Comparison of ENCODE assay signal across 11 mouse cellular contexts in the genomic region with DNA sequence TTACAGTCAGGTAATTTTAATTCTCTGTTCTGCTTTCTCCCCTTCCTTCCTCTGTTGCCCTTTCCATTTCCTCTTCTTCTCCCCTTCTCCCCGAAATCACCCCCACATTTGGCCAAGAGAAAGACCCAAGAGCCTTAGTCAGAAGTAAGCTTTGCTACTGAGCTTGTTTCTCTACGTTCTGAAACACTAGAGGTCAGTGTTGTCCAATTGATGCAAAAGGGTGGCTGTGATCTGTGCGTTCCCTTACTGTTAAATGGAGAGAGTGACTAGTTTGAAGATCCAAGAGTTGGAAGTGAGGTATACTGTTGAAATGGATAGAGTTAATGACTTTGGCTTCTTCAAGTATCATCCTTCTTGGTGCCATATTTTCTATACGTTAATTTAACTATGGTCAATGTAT. TPM values are rescaled to one million over a fixed set of nuclear protein-coding genes. Genes with fewer than 3 reads are reported as not detected.
DNase-seq lines count a peak whose midpoint lies in the region; ATAC-seq lines count a peak whose summit lies in the region.
"Had no signal": no experiment of that assay in that cellular context is flagged by ENCODE, and none has a peak within 500 bp of the region (broad histone marks: within the 10 kb centered on the region; RNA-seq: fewer than 3 reads in every experiment).

No protein-coding gene starts in this region.

- H3K9me3 ChIP-seq in neural tube, embryonic 13.5 days = no peaks in the 10 kb centered on the region
- no peaks in the 10 kb centered on the region for H3K9me3 ChIP-seq in heart, embryonic 11.5 days (replicated peaks; ENCODE audit: control insufficient read depth, low read length)
- H3K9me3 ChIP-seq: liver, embryonic 15.5 days; stomach, embryonic 15.5 days had no signal

- no peak overlapping the region for H3K9ac ChIP-seq in neural tube, embryonic 13.5 days
- H3K9ac ChIP-seq in heart, embryonic 11.5 days (ENCODE audit: low read depth, low read length) = no peak overlapping the region
- H3K9ac ChIP-seq: liver, embryonic 15.5 days; stomach, embryonic 15.5 days had no signal

- H3K36me3 ChIP-seq in neural tube, embryonic 13.5 days = no peaks in the 10 kb centered on the region
- no peaks in the 10 kb centered on the region for H3K36me3 ChIP-seq in heart, embryonic 11.5 days (ENCODE audit: control insufficient read depth, insufficient read depth, low read length)
- H3K36me3 ChIP-seq: liver, embryonic 15.5 days; stomach, embryonic 15.5 days had no signal

- ATAC-seq in neural tube, embryonic 13.5 days (ENCODE audit: low read depth) = peak; percentile 79; the same call in 1 of the 2 replicates
- no peak for ATAC-seq in heart, embryonic 11.5 days (replicated peaks; ENCODE audit: insufficient number of reproducible peaks, low FRiP score, low TSS enrichment)
- no peak for ATAC-seq in monocyte, adult 5-6 weeks (replicated peaks; ENCODE audit: insufficient number of reproducible peaks, low FRiP score, low TSS enrichment, poor library complexity, severe bottlenecking)

- H3K27me3 ChIP-seq in neural tube, embryonic 13.5 days = peaks cover 4% of the 10 kb centered on the region; the same call in 1 of the 2 replicates
- no peaks in the 10 kb centered on the region for H3K27me3 ChIP-seq in heart, embryonic 11.5 days (ENCODE audit: control insufficient read depth, insufficient read depth, low read length)
- H3K27me3 ChIP-seq: liver, embryonic 15.5 days; stomach, embryonic 15.5 days had no signal

- DNase-seq in layer of hippocampus, adult 11-12 months (ENCODE audit: low spot score) = peak; percentile 39
- no peak for DNase-seq in layer of hippocampus, adult 9-10 months (ENCODE audit: low spot score)
- peak; percentile 4 for DNase-seq in WW6 (ENCODE audit: low read depth, low spot score)
- DNase-seq in frontal cortex, adult 2 months (ENCODE audit: extremely low spot score in 1 of 2, low spot score in 1 of 2) = peak; percentile 22 to 84
- no peak for DNase-seq in testis, postnatal 10 days (ENCODE audit: low spot score)

- H3K4me3 ChIP-seq in neural tube, embryonic 13.5 days = 0 out of 2 replicates have a peak overlapping the region, but pooled peaks have one; percentile 1
- H3K4me3 ChIP-seq in heart, embryonic 11.5 days (ENCODE audit: low read depth, low read length) = no peak overlapping the region
- H3K4me3 ChIP-seq: liver, embryonic 15.5 days; stomach, embryonic 15.5 days had no signal

- H3K4me2 ChIP-seq in neural tube, embryonic 13.5 days = 0 out of 2 replicates have a peak overlapping the region, but pooled peaks have one; percentile 58
- H3K4me2 ChIP-seq in heart, embryonic 11.5 days = no peak overlapping the region
- H3K4me2 ChIP-seq: liver, embryonic 15.5 days; stomach, embryonic 15.5 days had no signal

- 0 out of 2 replicates have a peak, but pooled peaks cover 8% of the 10 kb centered on the region for H3K4me1 ChIP-seq in neural tube, embryonic 13.5 days (replicated peaks)
- H3K4me1 ChIP-seq in heart, embryonic 11.5 days (ENCODE audit: control insufficient read depth, insufficient read depth, low read length) = no peaks in the 10 kb centered on the region
- H3K4me1 ChIP-seq: liver, embryonic 15.5 days; stomach, embryonic 15.5 days had no signal

- 17% methylated on average over 4 of the region's 4 CpGs for WGBS in neural tube, embryonic 13.5 days
- WGBS in heart, embryonic 11.5 days (ENCODE audit: insufficient replicate concordance) = 17% methylated on average over 4 of the region's 4 CpGs

- H3K27ac ChIP-seq in neural tube, embryonic 13.5 days (replicated peaks) = no peak overlapping the region
- no peak overlapping the region for H3K27ac ChIP-seq in heart, embryonic 11.5 days (ENCODE audit: low read depth, low read length)
- H3K27ac ChIP-seq: liver, embryonic 15.5 days; stomach, embryonic 15.5 days had no signal

RNA-seq across cellular contexts. Expression of gene Cntnap5c, which starts 1.5 kb away (rescaled TPM):
- polyA plus RNA-seq in frontal cortex, adult 2 months (2012; rRNA removed) = 1.9 and 3.1 TPM in 2 replicates
- polyA plus RNA-seq in neural tube, embryonic 13.5 days (2015; fragmentation: Nextera tagmentation; extraction: Ambion mirVana) = 1.2 and 1.5 TPM in 2 replicates
- polyA plus RNA-seq in heart, embryonic 11.5 days (2014; fragmentation: Nextera tagmentation; extraction: Ambion mirVana) = not detected in 2 replicates
- total RNA-seq in monocyte, adult 5-6 weeks (2017) = 0.21 TPM in 1 of 3 replicates, not detected in the others
- polyA plus RNA-seq: heart, embryonic 16.5 days; liver, embryonic 15.5 days; stomach, embryonic 15.5 days had no signal

RNA-seq across cellular contexts. Expression of gene Gm21834, which starts 28.9 kb away (rescaled TPM):
- not detected in 2 replicates for polyA plus RNA-seq in frontal cortex, adult 2 months (2012; rRNA removed)
- polyA plus RNA-seq in neural tube, embryonic 13.5 days (2015; fragmentation: Nextera tagmentation; extraction: Ambion mirVana) = not detected in 2 replicates
- polyA plus RNA-seq in heart, embryonic 11.5 days (2014; fragmentation: Nextera tagmentation; extraction: Ambion mirVana) = not detected in 2 replicates
- not detected in 3 replicates for total RNA-seq in monocyte, adult 5-6 weeks (2017)
- polyA plus RNA-seq: heart, embryonic 16.5 days; liver, embryonic 15.5 days; stomach, embryonic 15.5 days had no signal

Comparison
In these comparisons a context has a peak if more than half of its experiments do, and no peak if none do; other contexts are left out.
1. DNase-seq: peak in layer of hippocampus, adult 11-12 months (single experiment), WW6 (single experiment) and frontal cortex, adult 2 months (2 of 2); none in layer of hippocampus, adult 9-10 months (single experiment) and testis, postnatal 10 days (single experiment).